Mouse (Mus musculus): ENCODE measurements around the gene Tmem210.

DNA sequence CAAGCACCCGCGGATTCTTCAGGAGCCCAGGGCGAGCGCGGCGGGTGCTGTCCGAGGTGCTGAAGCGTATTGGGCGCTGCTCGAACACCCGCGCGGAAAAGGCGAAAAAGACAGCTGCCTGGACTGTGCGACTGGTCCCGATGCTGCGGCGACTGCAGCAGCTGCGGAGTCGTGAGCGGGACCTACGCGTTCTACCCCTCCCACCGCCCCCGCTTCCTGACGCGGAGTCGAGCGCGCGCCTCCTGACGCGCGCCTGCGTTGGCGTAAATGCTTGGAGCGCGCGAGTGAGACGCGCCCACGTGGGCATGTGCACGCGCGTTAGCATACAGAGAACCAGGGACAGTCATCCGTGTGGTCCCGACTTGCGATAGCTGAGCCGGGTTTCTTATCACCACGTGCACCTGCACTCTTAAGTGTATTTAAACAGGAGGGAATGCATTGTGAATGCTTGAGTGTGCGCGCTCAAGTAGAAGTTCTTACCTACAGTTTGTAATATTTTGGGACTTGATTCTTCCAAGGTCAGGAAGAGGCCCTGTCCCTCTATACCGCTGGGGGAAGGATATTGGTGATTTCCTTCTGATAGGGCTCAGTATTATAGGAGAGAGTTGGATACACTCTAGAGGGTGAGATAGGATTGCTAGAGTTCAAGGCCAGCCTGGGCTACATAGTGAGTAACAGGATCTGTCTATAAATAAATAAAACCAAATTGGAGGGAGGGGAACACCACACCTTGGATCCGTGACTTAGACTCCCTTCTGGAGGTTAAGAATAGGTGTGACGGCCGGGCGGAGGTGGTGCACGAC lies 31.2 kb downstream of the Tmem210 start, which contains the start of gene Grin1:
- TF ChIP-seq CTCF (IDR thresholded peaks at IDR 0.05; ENCODE audit: low read depth, low read length) (no peak), POLR2A (IDR thresholded peaks at IDR 0.05; ENCODE audit: extremely low read depth, insufficient read depth, low read length) (no peak)

All from liver, adult 2 months (tissue).